Mouse (Mus musculus) heart, postnatal 0 days (tissue): Measurements from ENCODE around the gene Rab4b.

Experiments
- CTCF ChIP-seq: IDR thresholded peaks from 2 replicates; pipeline ENCODE4 v1.5.1; 2016; ENCODE audit warnings: antibody characterized with exemption, control low read depth, low read depth
- EP300 ChIP-seq: IDR thresholded peaks from 2 replicates; pipeline ENCODE4 v1.6.1; 2016; ENCODE audit warnings: antibody characterized with exemption, low read depth

DNA sequence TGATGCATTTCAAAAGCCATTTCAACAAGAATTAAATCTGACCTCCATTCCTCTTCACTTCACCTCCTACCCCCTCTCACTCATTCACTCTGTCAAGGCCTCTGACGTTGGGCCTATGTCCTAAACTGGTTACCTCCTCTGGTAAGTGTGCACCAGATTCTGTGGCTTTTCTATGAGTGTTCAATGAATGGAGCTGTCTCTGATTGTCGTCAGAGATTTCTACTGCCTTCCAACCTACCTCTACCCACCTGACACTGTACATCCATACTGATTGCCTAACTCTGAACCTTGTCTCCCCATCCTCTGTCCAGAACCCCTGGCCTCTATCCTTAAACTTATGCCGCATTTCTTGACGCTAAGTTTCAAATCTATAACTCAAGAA lies 763 bp downstream of the Rab4b start:
- no peak for TF ChIP-seq EP300
- no peak for TF ChIP-seq CTCF
